Mouse (Mus musculus): Measurements from ENCODE around the gene Ccl12. TPM values are rescaled to one million over a fixed set of nuclear protein-coding genes. Genes with fewer than 3 reads are reported as not detected.
A peak's percentile ranks its signal among the peaks of the same experiment; 100 is the strongest.

Gene Ccl12
- polyA plus RNA-seq (2012; rRNA removed) = 1.3 TPM in 2 replicates

DNA sequence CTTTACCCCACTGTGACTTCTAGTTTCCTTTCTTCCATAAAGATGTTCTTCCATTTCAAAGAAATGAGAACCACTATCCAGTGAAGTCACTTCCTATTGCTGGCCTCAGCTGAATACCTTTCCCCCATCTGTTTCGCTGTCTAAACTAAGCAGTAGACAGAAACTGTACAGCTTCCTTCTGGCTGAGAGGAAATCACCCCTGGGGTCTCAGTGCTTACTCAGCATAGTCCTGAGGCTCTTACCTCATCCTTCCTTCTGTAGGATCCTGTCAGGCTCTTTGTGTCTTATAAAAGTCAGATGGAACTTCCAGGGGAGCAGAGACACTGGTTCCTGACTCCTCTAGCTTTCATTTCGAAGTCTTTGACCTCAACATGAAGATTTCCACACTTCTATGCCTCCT lies at the start of gene Ccl12:
Ccl12 (plus strand) TSS at position 317 of the 400 bp plus-strand sequence.
- Histone ChIP-seq H3K4me3 (replicated peaks; ENCODE audit: insufficient read depth, low read depth, low read length) (no peak within 1 kb of the TSS), H3K27me3 (ENCODE audit: control insufficient read depth, insufficient read depth, low read length) (no peaks in the 10 kb centered on the region), H3K4me1 (ENCODE audit: control insufficient read depth, insufficient read depth, low read length) (no peaks in the 10 kb centered on the region), H3K27ac (ENCODE audit: insufficient read depth, low read length) (no peak within 1 kb of the TSS)
- WGBS = 60% methylated on average over 2 of the region's 2 CpGs
- no peak for TF ChIP-seq POLR2A (IDR thresholded peaks at IDR 0.05; ENCODE audit: borderline replicate concordance, insufficient read depth, low read length)
- no peak for TF ChIP-seq CTCF (IDR thresholded peaks at IDR 0.05; ENCODE audit: borderline replicate concordance, insufficient read depth, low read depth, low read length)
- no peak for DNase-seq

DNA sequence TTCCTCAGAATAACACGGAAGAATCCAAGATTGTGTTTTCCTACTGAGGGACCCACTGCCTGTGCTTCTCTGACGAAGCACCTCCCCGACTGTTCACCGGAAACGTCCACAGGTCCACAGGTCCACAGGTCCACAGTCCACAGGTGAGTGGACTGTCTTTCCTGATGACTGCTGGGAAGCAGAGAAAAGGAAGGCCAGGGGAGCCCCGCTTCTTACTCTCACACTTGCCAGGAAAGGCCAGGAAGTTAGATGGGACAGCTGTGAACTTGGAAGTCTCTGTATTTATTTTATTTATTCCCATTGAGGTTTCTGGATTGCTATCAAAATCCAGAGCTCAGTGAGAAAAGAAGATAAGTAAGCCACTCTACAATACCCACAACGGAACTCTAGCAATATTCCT lies 47.8 kb upstream of the Ccl12 start:
- Histone ChIP-seq H3K4me3 (replicated peaks; ENCODE audit: insufficient read depth, low read depth, low read length) (no peak overlapping the region), H3K27ac (ENCODE audit: insufficient read depth, low read length) (no peak overlapping the region), H3K27me3 (ENCODE audit: control insufficient read depth, insufficient read depth, low read length) (no peaks in the 10 kb centered on the region), H3K4me1 (ENCODE audit: control insufficient read depth, insufficient read depth, low read length) (no peaks in the 10 kb centered on the region)
- no peak for DNase-seq
- no peak for TF ChIP-seq POLR2A (IDR thresholded peaks at IDR 0.05; ENCODE audit: borderline replicate concordance, insufficient read depth, low read length)
- no peak for TF ChIP-seq CTCF (IDR thresholded peaks at IDR 0.05; ENCODE audit: borderline replicate concordance, insufficient read depth, low read depth, low read length)
- WGBS = 89% methylated on average over 7 of the region's 7 CpGs

DNA sequence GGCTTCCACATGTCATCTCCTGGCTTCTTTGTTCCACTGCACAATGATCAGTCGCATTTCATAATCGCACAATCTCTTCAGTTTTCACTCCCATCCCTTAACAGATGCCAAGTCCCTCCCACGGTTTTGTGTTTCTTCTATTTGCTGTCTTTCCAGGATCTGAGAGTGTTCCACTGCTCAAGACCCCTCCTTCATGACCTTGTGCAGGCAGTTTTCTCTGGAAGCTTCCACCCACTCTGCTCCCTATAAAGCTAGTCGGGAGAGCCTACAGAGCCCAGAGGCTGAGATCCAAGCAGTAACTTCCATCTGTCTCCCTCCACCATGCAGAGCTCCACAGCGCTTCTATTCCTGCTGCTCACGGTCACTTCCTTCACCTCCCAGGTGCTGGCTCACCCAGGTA lies 44.0 kb upstream of the Ccl12 start, which contains the start of gene Ccl11:
Ccl11 (plus strand) TSS at position 178 of the 400 bp plus-strand sequence.
- H3K4me3 ChIP-seq (replicated peaks; ENCODE audit: insufficient read depth, low read depth, low read length) = no peak within 1 kb of the TSS
- TF ChIP-seq CTCF (IDR thresholded peaks at IDR 0.05; ENCODE audit: borderline replicate concordance, insufficient read depth, low read depth, low read length) (no peak), POLR2A (IDR thresholded peaks at IDR 0.05; ENCODE audit: borderline replicate concordance, insufficient read depth, low read length) (no peak)
- no peaks in the 10 kb centered on the region for H3K27me3 ChIP-seq (ENCODE audit: control insufficient read depth, insufficient read depth, low read length)
- 31% methylated on average over 6 of the region's 6 CpGs for WGBS
- H3K4me1 ChIP-seq (ENCODE audit: control insufficient read depth, insufficient read depth, low read length) = no peaks in the 10 kb centered on the region
- no peak within 1 kb of the TSS for H3K27ac ChIP-seq (ENCODE audit: insufficient read depth, low read length)
- no peak for DNase-seq

GRCm38 (mm10) chr11:82062226-82062625 lies 39.4 kb upstream of the Ccl12 start:
- 75% methylated on average over 3 of the region's 3 CpGs for WGBS
- DNase-seq = no peak

GRCm38 (mm10) chr11:82063454-82063853 lies 38.2 kb upstream of the Ccl12 start:
- DNase-seq = no peak
- TF ChIP-seq POLR2A (IDR thresholded peaks at IDR 0.05; ENCODE audit: borderline replicate concordance, insufficient read depth, low read length) = no peak
- TF ChIP-seq CTCF (IDR thresholded peaks at IDR 0.05; ENCODE audit: borderline replicate concordance, insufficient read depth, low read depth, low read length) = no peak
- Histone ChIP-seq H3K27me3 (ENCODE audit: control insufficient read depth, insufficient read depth, low read length) (no peaks in the 10 kb centered on the region), H3K4me3 (replicated peaks; ENCODE audit: insufficient read depth, low read depth, low read length) (no peak overlapping the region), H3K27ac (ENCODE audit: insufficient read depth, low read length) (no peak overlapping the region), H3K4me1 (ENCODE audit: control insufficient read depth, insufficient read depth, low read length) (no peaks in the 10 kb centered on the region)
- 48% methylated on average over 2 of the region's 2 CpGs for WGBS

More at GRCm38 (mm10) chr11:82062226-82062625, 39.4 kb upstream of the Ccl12 start:
- H3K27me3 ChIP-seq (ENCODE audit: control insufficient read depth, insufficient read depth, low read length) = no peaks in the 10 kb centered on the region
- H3K27ac ChIP-seq (ENCODE audit: insufficient read depth, low read length) = no peak overlapping the region
- H3K4me1 ChIP-seq (ENCODE audit: control insufficient read depth, insufficient read depth, low read length) = no peaks in the 10 kb centered on the region
- no peak overlapping the region for H3K4me3 ChIP-seq (replicated peaks; ENCODE audit: insufficient read depth, low read depth, low read length)
- no peak for TF ChIP-seq CTCF (IDR thresholded peaks at IDR 0.05; ENCODE audit: borderline replicate concordance, insufficient read depth, low read depth, low read length)
- TF ChIP-seq POLR2A (IDR thresholded peaks at IDR 0.05; ENCODE audit: borderline replicate concordance, insufficient read depth, low read length) = no peak

GRCm38 (mm10) chr11:82066953-82067571 lies 34.6 kb upstream of the Ccl12 start:
- no peak for DNase-seq
- 87% methylated on average over 7 of the region's 7 CpGs for WGBS

DNA sequence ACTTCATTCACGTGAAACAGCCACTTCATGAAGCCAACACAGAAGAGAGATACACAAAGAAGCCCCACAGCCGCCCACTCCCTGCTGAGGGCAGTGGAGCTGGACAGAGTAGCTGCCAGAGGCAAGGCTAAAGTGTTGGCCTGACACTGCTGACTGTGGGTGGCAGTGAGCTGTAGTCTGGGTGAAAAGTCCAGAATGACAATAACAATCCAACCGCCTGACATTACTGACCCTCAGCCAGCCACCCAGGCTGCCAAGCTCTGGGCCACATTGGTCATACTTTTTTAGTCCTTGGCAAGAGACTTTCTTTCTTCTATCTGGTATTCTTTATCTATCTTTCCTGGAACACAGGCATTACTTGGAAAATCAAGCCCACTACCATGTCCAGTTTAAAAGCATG lies 30.6 kb upstream of the Ccl12 start:
- WGBS = 34% methylated on average over 3 of the region's 3 CpGs
- Histone ChIP-seq H3K4me3 (replicated peaks; ENCODE audit: insufficient read depth, low read depth, low read length) (no peak overlapping the region), H3K27ac (ENCODE audit: insufficient read depth, low read length) (no peak overlapping the region), H3K4me1 (ENCODE audit: control insufficient read depth, insufficient read depth, low read length) (no peaks in the 10 kb centered on the region), H3K27me3 (ENCODE audit: control insufficient read depth, insufficient read depth, low read length) (no peaks in the 10 kb centered on the region)
- TF ChIP-seq CTCF (IDR thresholded peaks at IDR 0.05; ENCODE audit: borderline replicate concordance, insufficient read depth, low read depth, low read length) (no peak), POLR2A (IDR thresholded peaks at IDR 0.05; ENCODE audit: borderline replicate concordance, insufficient read depth, low read length) (no peak)
- DNase-seq = peak in 1 of 2 experiments; percentile 4

More at GRCm38 (mm10) chr11:82066953-82067571, 34.6 kb upstream of the Ccl12 start:
- no peaks in the 10 kb centered on the region for H3K27me3 ChIP-seq (ENCODE audit: control insufficient read depth, insufficient read depth, low read length)
- no peak overlapping the region for H3K4me3 ChIP-seq (replicated peaks; ENCODE audit: insufficient read depth, low read depth, low read length)
- no peak overlapping the region for H3K27ac ChIP-seq (ENCODE audit: insufficient read depth, low read length)
- TF ChIP-seq CTCF (IDR thresholded peaks at IDR 0.05; ENCODE audit: borderline replicate concordance, insufficient read depth, low read depth, low read length) = no peak
- TF ChIP-seq POLR2A (IDR thresholded peaks at IDR 0.05; ENCODE audit: borderline replicate concordance, insufficient read depth, low read length) = no peak
- H3K4me1 ChIP-seq (ENCODE audit: control insufficient read depth, insufficient read depth, low read length) = no peaks in the 10 kb centered on the region

DNA sequence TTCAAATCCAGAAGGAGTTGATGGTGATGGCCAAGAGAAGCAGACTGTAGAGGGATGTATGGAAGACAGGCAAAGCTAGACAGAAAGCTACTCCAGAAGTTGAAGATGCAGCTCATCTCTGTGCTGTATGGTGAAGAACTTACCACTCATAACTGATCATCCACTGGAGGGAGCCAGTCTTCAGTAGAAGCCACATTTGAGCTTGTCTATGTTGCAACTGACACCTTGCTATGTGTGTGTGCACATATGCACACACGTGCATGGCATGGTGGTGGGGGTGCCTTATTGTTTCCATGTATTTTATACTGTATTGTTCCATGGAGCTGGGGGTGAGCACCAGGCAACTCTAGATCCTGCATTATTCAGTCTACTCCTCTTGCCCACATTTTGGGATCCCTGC lies 29.3 kb upstream of the Ccl12 start:
- Histone ChIP-seq H3K4me1 (ENCODE audit: control insufficient read depth, insufficient read depth, low read length) (no peaks in the 10 kb centered on the region), H3K27ac (ENCODE audit: insufficient read depth, low read length) (no peak overlapping the region), H3K4me3 (replicated peaks; ENCODE audit: insufficient read depth, low read depth, low read length) (no peak overlapping the region), H3K27me3 (ENCODE audit: control insufficient read depth, insufficient read depth, low read length) (no peaks in the 10 kb centered on the region)
- TF ChIP-seq CTCF (IDR thresholded peaks at IDR 0.05; ENCODE audit: borderline replicate concordance, insufficient read depth, low read depth, low read length) = no peak
- no peak for TF ChIP-seq POLR2A (IDR thresholded peaks at IDR 0.05; ENCODE audit: borderline replicate concordance, insufficient read depth, low read length)
- no peak for DNase-seq
- WGBS = 94% methylated on average over 1 of the region's 1 CpGs

Measured in cerebellum, adult 2 months (tissue).